Mouse (Mus musculus) hindbrain, postnatal 0 days (tissue): ENCODE measurements around the gene Wdr59. TPM values are rescaled to one million over a fixed set of nuclear protein-coding genes. Genes with fewer than 3 reads are reported as not detected.
A peak's percentile ranks its signal among the peaks of the same experiment; 100 is the strongest.

Source experiments
- ATAC-seq: fragments of 200-750 bp; cut with Nextera tagmentation; 2 replicates; pipeline ENCODE4 v1.8.0; 2017; ENCODE audit warnings: mild to moderate bottlenecking, moderate TSS enrichment, moderate library complexity
- DNase-seq: peaks from one replicate; pipeline ENCODE4 v3.0.0-alpha.2; 2015; ENCODE audit warnings: low spot score
- H3K27ac ChIP-seq: fragments of 300-500 bp; sonication (generic); 2 replicates; pipeline ENCODE4 v1.5.1; 2014; ENCODE audit warnings: mild to moderate bottlenecking
- H3K27me3 ChIP-seq: fragments of 300-500 bp; sonication (generic); 2 replicates; pipeline ENCODE4 v1.6.1; 2014; ENCODE audit warnings: low read length, mixed read lengths; ENCODE audit not compliant: insufficient read depth
- H3K36me3 ChIP-seq: fragments of 300-500 bp; sonication (generic); 2 replicates; pipeline ENCODE4 v1.6.1; 2014; ENCODE audit warnings: low read length, mixed read lengths; ENCODE audit not compliant: insufficient read depth
- H3K4me1 ChIP-seq: fragments of 300-500 bp; sonication (generic); 2 replicates; pipeline ENCODE4 v1.6.1; 2014; ENCODE audit warnings: antibody characterized with exemption, low read length, mixed read lengths; ENCODE audit not compliant: insufficient read depth
- H3K4me2 ChIP-seq: fragments of 300-500 bp; sonication (generic); 2 replicates; pipeline ENCODE4 v1.6.1; 2014; ENCODE audit warnings: low read depth, mild to moderate bottlenecking, low read length, moderate library complexity, mixed read lengths
- H3K4me3 ChIP-seq: fragments of 300-500 bp; sonication (generic); 2 replicates; pipeline ENCODE4 v1.5.1; 2014; ENCODE audit warnings: low read length
- H3K9ac ChIP-seq: fragments of 300-500 bp; sonication (generic); replicated peaks from 2 replicates; pipeline ENCODE4 v1.6.1; 2014; ENCODE audit warnings: mild to moderate bottlenecking, low read length, moderate library complexity, mixed read lengths
- H3K9me3 ChIP-seq: fragments of 300-500 bp; sonication (generic); 2 replicates; pipeline ENCODE4 v1.6.1; 2016; ENCODE audit warnings: low read length, mixed read lengths
- CTCF ChIP-seq: IDR thresholded peaks from 2 replicates; pipeline ENCODE4 v1.5.1; 2016; ENCODE audit warnings: antibody characterized with exemption, control low read depth, low read depth
- WGBS: fragments of 180-500 bp; shearing (Covaris S2); extraction: QIAGEN DNeasy Blood & Tissue Kit; methylation state at CpG from one replicate; pipeline ENCODE4 v1.1.7; 2014; 5-methylcytosine and 5-hydroxymethylcytosine counted together
- polyA plus RNA-seq: library from polyadenylated mRNA; unstranded; fragments of >200 nt; fragmentation: Nextera tagmentation; extraction: Ambion mirVana; gene quantifications from 2 replicates; pipeline ENCODE4 v1.2.1, GENCODE M21; 2015
- total RNA-seq: library from RNA; depleted of rRNA; stranded (reverse); fragments of >200 nt; gene quantifications from 2 replicates; pipeline ENCODE4 v1.2.3, GENCODE M21; 2014

Gene Wdr59
- total and polyA plus RNA-seq, 2 experiments from 2014 or later: 6.4 to 15.0 TPM

GRCm38 (mm10) chr8:111471526-111472081 is 50.3 kb downstream of the Wdr59 start:
- TF ChIP-seq CTCF: no peak
- Histone ChIP-seq H3K9me3 (no peaks in the 10 kb centered on the region), H3K4me1 (no peaks in the 10 kb centered on the region), H3K9ac (no peak overlapping the region), H3K4me2 (no peak overlapping the region), H3K36me3 (no peaks in the 10 kb centered on the region; the same call in 1 of the 2 replicates), H3K27ac (no peak overlapping the region), H3K27me3 (no peaks in the 10 kb centered on the region), H3K4me3 (no peak overlapping the region)
- ATAC-seq (no peak), DNase-seq (peak; percentile 61)
- 39% methylated on average over 12 of the region's 12 CpGs for WGBS

GRCm38 (mm10) chr8:111469013-111469412 is 52.9 kb downstream of the Wdr59 start:
- Histone ChIP-seq H3K9me3 (no peaks in the 10 kb centered on the region), H3K27ac (no peak overlapping the region), H3K4me3 (no peak overlapping the region), H3K36me3 (0 out of 2 replicates have a peak, but pooled peaks cover 8% of the 10 kb centered on the region), H3K27me3 (no peaks in the 10 kb centered on the region), H3K4me2 (no peak overlapping the region), H3K4me1 (no peaks in the 10 kb centered on the region), H3K9ac (no peak overlapping the region)
- TF ChIP-seq CTCF: no peak
- WGBS: 25% methylated on average over 6 of the region's 6 CpGs
- ATAC-seq (peak; percentile 29; the same call in 1 of the 2 replicates), DNase-seq (peak; percentile 71)

- Histone ChIP-seq H3K4me1 (no peaks in the 10 kb centered on the region), H3K9me3 (no peaks in the 10 kb centered on the region), H3K9ac (no peak overlapping the region), H3K27ac (no peak overlapping the region), H3K27me3 (no peaks in the 10 kb centered on the region), H3K4me3 (no peak overlapping the region), H3K4me2 (no peak overlapping the region), H3K36me3 (peaks cover 25% of the 10 kb centered on the region)
- DNase-seq (peak; percentile 21), ATAC-seq (no peak)
- WGBS: 87% methylated on average over 1 of the region's 1 CpGs
- TF ChIP-seq CTCF: peak; percentile 43
Measured at GRCm38 (mm10) chr8:111465341-111465740, 56.6 kb downstream of the Wdr59 start.

DNA sequence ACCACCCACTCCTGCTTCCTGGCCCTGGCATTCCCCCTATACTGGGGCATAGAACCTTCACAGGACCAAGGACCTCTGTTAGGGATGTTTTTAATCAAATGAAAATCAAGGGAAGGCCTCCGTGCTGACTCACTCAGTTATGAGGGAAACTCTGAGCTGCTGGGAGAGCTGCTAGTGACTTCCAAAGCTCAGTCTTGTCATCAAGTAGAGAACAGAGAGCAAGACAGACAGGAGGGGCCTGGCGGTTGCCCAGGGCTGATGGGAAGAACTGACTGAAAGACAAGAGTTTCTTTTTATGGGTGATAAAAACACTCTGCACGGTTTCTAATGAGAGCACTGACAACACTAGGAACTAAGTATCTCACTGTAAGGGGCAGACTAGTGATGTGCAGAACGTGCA is 57.4 kb downstream of the Wdr59 start:
- no peak overlapping the region for H3K4me3 ChIP-seq
- H3K4me1 ChIP-seq: no peaks in the 10 kb centered on the region
- H3K4me2 ChIP-seq: no peak overlapping the region
- H3K27ac ChIP-seq: no peak overlapping the region
- ATAC-seq: no peak
- no peaks in the 10 kb centered on the region for H3K9me3 ChIP-seq
- H3K27me3 ChIP-seq: no peaks in the 10 kb centered on the region
- no peak overlapping the region for H3K9ac ChIP-seq
- DNase-seq: no peak
- TF ChIP-seq CTCF: no peak
- WGBS: 68% methylated on average over 4 of the region's 4 CpGs
- peaks cover 26% of the 10 kb centered on the region for H3K36me3 ChIP-seq

- Histone ChIP-seq H3K9ac (no peak overlapping the region), H3K9me3 (no peaks in the 10 kb centered on the region), H3K27ac (no peak overlapping the region), H3K4me2 (no peak overlapping the region), H3K36me3 (no peaks in the 10 kb centered on the region), H3K27me3 (no peaks in the 10 kb centered on the region), H3K4me3 (no peak overlapping the region), H3K4me1 (no peaks in the 10 kb centered on the region)
- TF ChIP-seq CTCF: no peak
- ATAC-seq (no peak), DNase-seq (no peak)
- WGBS: 79% methylated on average over 4 of the region's 4 CpGs
Measured at GRCm38 (mm10) chr8:111449671-111450070, 72.2 kb downstream of the Wdr59 start.

DNA sequence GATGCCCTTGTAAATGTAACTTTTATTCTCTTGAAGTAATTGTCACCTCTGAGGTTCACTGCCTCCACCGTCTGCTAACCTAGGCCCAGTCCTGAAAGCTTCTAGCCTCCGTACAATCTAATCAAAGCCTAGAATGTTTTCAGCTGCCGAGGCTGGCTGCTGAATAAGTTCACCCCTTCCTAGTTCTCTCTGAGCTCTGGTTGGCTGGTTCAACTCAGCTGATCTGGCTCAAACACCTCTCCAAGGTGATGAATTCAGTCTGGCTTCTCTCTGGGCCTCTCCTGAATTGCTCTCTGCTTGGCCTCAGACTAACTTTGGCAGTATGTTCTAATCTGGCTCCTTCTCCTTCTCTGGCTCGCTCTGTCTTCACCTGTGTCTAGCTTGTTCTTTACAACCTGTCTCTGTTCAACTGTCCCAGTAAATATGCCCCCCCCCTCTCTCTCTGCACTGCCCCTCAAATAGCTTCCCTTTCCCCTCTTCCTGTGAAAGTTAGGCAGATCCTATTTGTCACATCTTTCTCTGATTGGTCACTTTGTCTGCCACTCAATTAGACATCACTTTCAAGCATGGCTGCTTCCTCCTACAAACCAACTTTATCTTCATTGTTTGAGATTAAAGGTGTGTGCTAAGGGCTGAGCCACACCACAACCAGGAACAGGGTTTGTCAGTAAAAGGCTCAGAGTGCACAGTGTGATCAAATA is 75.8 kb downstream of the Wdr59 start:
- Histone ChIP-seq H3K36me3 (no peaks in the 10 kb centered on the region), H3K4me1 (no peaks in the 10 kb centered on the region), H3K9ac (no peak overlapping the region), H3K27ac (no peak overlapping the region), H3K9me3 (no peaks in the 10 kb centered on the region), H3K4me2 (no peak overlapping the region), H3K27me3 (no peaks in the 10 kb centered on the region), H3K4me3 (no peak overlapping the region)
- WGBS: 64% methylated on average over 4 of the region's 4 CpGs
- no peak for TF ChIP-seq CTCF
- ATAC-seq: no peak
- no peak for DNase-seq

DNA sequence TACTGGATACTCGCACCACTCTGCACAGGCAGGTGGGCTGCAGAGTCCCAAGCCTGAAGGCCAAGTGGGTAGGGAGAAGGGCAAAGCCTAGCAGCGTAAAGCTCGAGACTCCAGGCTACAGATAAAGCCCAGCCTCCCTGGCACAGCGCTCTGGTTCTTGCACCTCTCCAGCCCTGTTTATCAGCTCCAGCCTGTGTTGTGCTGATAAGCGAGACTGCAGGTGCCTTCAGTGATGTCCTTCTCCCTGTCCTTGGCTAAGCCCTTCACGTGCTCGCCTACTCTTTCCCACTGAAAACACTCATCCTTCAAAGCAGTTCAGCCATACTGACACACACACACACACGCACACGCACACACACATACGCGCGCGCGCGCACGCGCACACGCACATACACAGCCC is 76.3 kb downstream of the Wdr59 start:
- ATAC-seq (0 out of 2 replicates have a peak, but pooled peaks have one; percentile 27), DNase-seq (no peak)
- no peak overlapping the region for H3K4me3 ChIP-seq
- H3K4me2 ChIP-seq: no peak overlapping the region
- H3K36me3 ChIP-seq: no peaks in the 10 kb centered on the region
- H3K4me1 ChIP-seq: no peaks in the 10 kb centered on the region
- 88% methylated on average over 18 of the region's 18 CpGs for WGBS
- no peak overlapping the region for H3K9ac ChIP-seq
- H3K27ac ChIP-seq: no peak overlapping the region
- no peaks in the 10 kb centered on the region for H3K27me3 ChIP-seq
- no peak for TF ChIP-seq CTCF
- no peaks in the 10 kb centered on the region for H3K9me3 ChIP-seq
